Mouse (Mus musculus) megakaryocyte, embryonic 14.5 days (primary cell): ENCODE measurements around the gene Ankdd1b.

ENCODE experiments used
- FLI1 ChIP-seq: IDR thresholded peaks from 2 replicates; pipeline ENCODE4 v1.6.1; 2012; ENCODE audit warnings: low read length, inconsistent platforms, mixed read lengths
- GATA1 ChIP-seq: IDR thresholded peaks from 3 replicates; pipeline ENCODE4 v1.6.1; 2012; ENCODE audit warnings: mixed read lengths, low read length, inconsistent platforms, borderline replicate concordance

GRCm38 (mm10) chr13:96477226-96477625 lies 6.2 kb upstream of the Ankdd1b start:
- TF ChIP-seq GATA1 (no peak), FLI1 (no peak)
